9 mouse cellular contexts compared by ENCODE assay signal in the genomic region with DNA sequence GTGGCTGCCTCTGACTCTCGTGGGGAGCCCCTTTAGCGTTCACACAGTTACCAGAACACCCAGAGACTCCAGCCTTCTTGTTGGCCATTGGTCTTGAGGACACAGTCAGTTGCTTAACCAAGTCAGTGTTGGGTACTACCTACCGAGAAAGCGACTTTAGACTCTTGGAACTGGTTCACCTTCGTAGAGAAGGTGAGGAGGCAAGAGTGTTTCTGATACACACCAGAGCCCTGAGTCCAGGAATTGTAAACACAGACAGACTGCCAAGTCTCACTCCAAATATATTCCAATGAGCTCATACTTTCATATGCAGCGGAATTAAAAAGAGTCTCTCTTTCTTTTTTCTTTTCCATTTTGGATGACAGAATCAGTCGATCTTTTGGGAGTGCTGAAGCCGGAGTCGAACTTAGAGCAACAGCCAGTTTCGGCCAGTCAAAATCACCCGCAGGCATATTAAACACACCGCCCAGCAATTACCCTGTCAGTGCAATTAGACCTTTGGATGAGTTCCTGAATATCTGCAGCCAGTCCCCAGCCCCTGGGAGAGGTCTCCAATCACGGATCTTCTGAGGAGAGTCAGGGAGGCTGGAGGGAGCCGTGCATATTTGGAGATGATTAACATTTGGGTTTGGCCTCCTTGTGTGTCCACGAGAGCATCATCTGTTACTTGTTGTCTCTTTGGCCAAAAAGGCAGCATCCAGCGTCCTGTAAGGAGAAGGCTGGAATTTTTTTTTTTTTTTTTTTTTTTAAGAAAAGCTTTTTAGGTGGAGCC. TPM values are rescaled to one million over a fixed set of nuclear protein-coding genes. Genes with fewer than 3 reads are reported as not detected.
DNase-seq lines count a peak whose midpoint lies in the region; ATAC-seq and TF ChIP-seq lines count a peak whose summit lies in the region.
"Had no signal": no experiment of that assay in that cellular context is flagged by ENCODE, and none has a peak within 500 bp of the region (broad histone marks: within the 10 kb centered on the region; RNA-seq: fewer than 3 reads in every experiment).

No protein-coding gene starts in this region.

- no peaks in the 10 kb centered on the region for H3K36me3 ChIP-seq in lung, embryonic 14.5 days (ENCODE audit: insufficient read depth)
- no peaks in the 10 kb centered on the region for H3K36me3 ChIP-seq in forebrain, postnatal 0 days (ENCODE audit: insufficient read depth)
- H3K36me3 ChIP-seq in hindbrain, embryonic 13.5 days: no peaks in the 10 kb centered on the region

- H3K9ac ChIP-seq in lung, embryonic 14.5 days: no peak overlapping the region
- no peak overlapping the region for H3K9ac ChIP-seq in forebrain, postnatal 0 days
- no peak overlapping the region for H3K9ac ChIP-seq in hindbrain, embryonic 13.5 days

- TF ChIP-seq CTCF in lung, embryonic 14.5 days (IDR thresholded peaks at IDR 0.05; ENCODE audit: low read depth): no peak
- no peak for TF ChIP-seq CTCF in forebrain, postnatal 0 days (IDR thresholded peaks at IDR 0.05; ENCODE audit: low read depth)

- no peak overlapping the region for H3K4me3 ChIP-seq in lung, embryonic 14.5 days (ENCODE audit: low read depth, low read length)
- no peak overlapping the region for H3K4me3 ChIP-seq in forebrain, postnatal 0 days (ENCODE audit: low read depth, low read length)
- H3K4me3 ChIP-seq in hindbrain, embryonic 13.5 days: no peak overlapping the region

- no peaks in the 10 kb centered on the region for H3K9me3 ChIP-seq in lung, embryonic 14.5 days (ENCODE audit: low read depth, low read length)
- no peaks in the 10 kb centered on the region for H3K9me3 ChIP-seq in forebrain, postnatal 0 days (ENCODE audit: low read length)
- H3K9me3 ChIP-seq in hindbrain, embryonic 13.5 days: no peaks in the 10 kb centered on the region

- H3K4me1 ChIP-seq in lung, embryonic 14.5 days (ENCODE audit: insufficient read depth): peaks cover 8% of the 10 kb centered on the region
- H3K4me1 ChIP-seq in forebrain, postnatal 0 days (ENCODE audit: insufficient read depth): peaks cover 6% of the 10 kb centered on the region
- peaks cover 51% of the 10 kb centered on the region for H3K4me1 ChIP-seq in hindbrain, embryonic 13.5 days (replicated peaks)

- ATAC-seq in lung, embryonic 14.5 days (ENCODE audit: insufficient read depth): peak; percentile 23
- ATAC-seq in forebrain, postnatal 0 days: no peak
- no peak for ATAC-seq in hindbrain, embryonic 13.5 days (ENCODE audit: low FRiP score)

- peak; percentile 56 for DNase-seq in lung, embryonic 14.5 days
- DNase-seq in lung, postnatal 4 days: no peak
- DNase-seq in forebrain, postnatal 0 days: peak; percentile 14
- peak; percentile 35 for DNase-seq in retina, embryonic 14.5 days (ENCODE audit: low spot score)
- no peak for DNase-seq in liver
- DNase-seq in thymus, adult 18-20 months: no peak
- DNase-seq in right cerebral cortex, adult 2 months (ENCODE audit: low spot score in 2 of 2): no peak

- no peaks in the 10 kb centered on the region for H3K27me3 ChIP-seq in lung, embryonic 14.5 days (ENCODE audit: insufficient read depth, low read length)
- no peaks in the 10 kb centered on the region for H3K27me3 ChIP-seq in forebrain, postnatal 0 days (ENCODE audit: insufficient read depth, low read length)
- H3K27me3 ChIP-seq in hindbrain, embryonic 13.5 days: peaks cover under 1% of the 10 kb centered on the region; the same call in 1 of the 2 replicates

- no peak overlapping the region for H3K4me2 ChIP-seq in lung, embryonic 14.5 days
- no peak overlapping the region for H3K4me2 ChIP-seq in forebrain, postnatal 0 days (ENCODE audit: low read depth)
- H3K4me2 ChIP-seq in hindbrain, embryonic 13.5 days: no peak overlapping the region

- peak overlapping the region; percentile 87; the same call in 1 of the 2 replicates for H3K27ac ChIP-seq in lung, embryonic 14.5 days (ENCODE audit: low read depth)
- H3K27ac ChIP-seq in forebrain, postnatal 0 days (ENCODE audit: low read depth, low read length): no peak overlapping the region
- H3K27ac ChIP-seq in hindbrain, embryonic 13.5 days: peak overlapping the region; percentile 73

- WGBS in lung, embryonic 14.5 days: 41% methylated on average over 16 of the region's 16 CpGs
- WGBS in forebrain, postnatal 0 days: 32% methylated on average over 16 of the region's 16 CpGs
- 49% methylated on average over 16 of the region's 16 CpGs for WGBS in hindbrain, embryonic 13.5 days

RNA-seq across cellular contexts. Expression of a gene that starts 57.9 kb away (rescaled TPM):
- polyA plus RNA-seq in lung, embryonic 14.5 days (2014; fragmentation: Nextera tagmentation; extraction: Ambion mirVana): 1.2 and 1.8 TPM in 2 replicates
- total RNA-seq in forebrain, postnatal 0 days (2014; rRNA removed): 0.08 and 0.95 TPM in 2 replicates
- polyA plus RNA-seq in forebrain, postnatal 0 days (2015; fragmentation: Nextera tagmentation; extraction: Ambion mirVana): 0.38 and 0.58 TPM in 2 replicates
- polyA plus RNA-seq in hindbrain, embryonic 13.5 days (2015; fragmentation: Nextera tagmentation; extraction: Ambion mirVana): 3.0 and 4.4 TPM in 2 replicates
- total RNA-seq: common myeloid progenitor, adult 5-6 weeks had no signal

Comparison
In these comparisons a context has a peak if more than half of its experiments do, and no peak if none do; other contexts are left out.
1. DNase-seq: peak in lung, embryonic 14.5 days (single experiment), forebrain, postnatal 0 days (single experiment) and retina, embryonic 14.5 days (single experiment); none in lung, postnatal 4 days (0 of 2), liver (single experiment), thymus, adult 18-20 months (0 of 2) and right cerebral cortex, adult 2 months (0 of 2).